Mouse (Mus musculus): ENCODE data around the gene Hmgn2.

GRCm38 (mm10) chr4:133991087-133991660 is 22.7 kb upstream of the Hmgn2 start:
- TF ChIP-seq CTCF (IDR thresholded peaks at IDR 0.05; ENCODE audit: borderline replicate concordance, insufficient read depth, low read length): no peak
- TF ChIP-seq POLR2A (IDR thresholded peaks at IDR 0.05; ENCODE audit: low read depth, low read length): no peak

Measured in embryonic fibroblast, embryonic 13.5 days (primary cell).